Mouse (Mus musculus) inflammation-experienced regulatory T-cells, adult 6 months (primary cell): ENCODE measurements at regions not wholly inside any gene's neighbourhood (a gene's known extent, or its start where the extent isn't known, plus 50 kb on each side); places are given as distances from the start of the nearest gene placed in this dataset.

Experiments used
- ATAC-seq: one replicate; pipeline ENCODE4 v1.8.0; 2017

- ATAC-seq, result no peak
Measured at GRCm38 (mm10) chr10:119395048-119395447, 58.6 kb upstream of the Grip1 start.

GRCm38 (mm10) chr10:119387924-119388323 is 65.7 kb upstream of the Grip1 start:
- ATAC-seq, result no peak

GRCm38 (mm10) chr10:119382257-119382656 is 71.4 kb upstream of the Grip1 start:
- ATAC-seq, result peak; percentile 94

- ATAC-seq, result no peak
Measured at GRCm38 (mm10) chr10:119368566-119368965, 85.1 kb upstream of the Grip1 start.

- no peak for ATAC-seq
Measured at GRCm38 (mm10) chr10:119363616-119364015, 90.0 kb upstream of the Grip1 start.

- no peak for ATAC-seq
Measured at GRCm38 (mm10) chr10:119358730-119359292, 94.8 kb upstream of the Grip1 start.

GRCm38 (mm10) chr10:119342317-119343114 is 102.7 kb upstream of the Cand1 start:
- ATAC-seq, result no peak

GRCm38 (mm10) chr10:119340323-119340722 is 100.5 kb upstream of the Cand1 start:
- no peak for ATAC-seq

- ATAC-seq, result no peak
Measured at GRCm38 (mm10) chr10:119326912-119327311, 87.1 kb upstream of the Cand1 start.

- ATAC-seq, result no peak
Measured at GRCm38 (mm10) chr10:119319953-119320352, 80.1 kb upstream of the Cand1 start.

GRCm38 (mm10) chr10:119318416-119318815 is 78.6 kb upstream of the Cand1 start:
- no peak for ATAC-seq

- no peak for ATAC-seq
Measured at GRCm38 (mm10) chr10:119311578-119311977, 71.7 kb upstream of the Cand1 start.

GRCm38 (mm10) chr10:119295740-119296139 is 55.9 kb upstream of the Cand1 start:
- ATAC-seq, result peak; percentile 42

GRCm38 (mm10) chr10:119294454-119295149 is 54.7 kb upstream of the Cand1 start:
- peak; percentile 74 for ATAC-seq

GRCm38 (mm10) chr10:119293372-119293771 is 53.5 kb upstream of the Cand1 start:
- ATAC-seq, result peak; percentile 44
